ENCODE assay signal across 9 mouse cellular contexts in the genomic region with DNA sequence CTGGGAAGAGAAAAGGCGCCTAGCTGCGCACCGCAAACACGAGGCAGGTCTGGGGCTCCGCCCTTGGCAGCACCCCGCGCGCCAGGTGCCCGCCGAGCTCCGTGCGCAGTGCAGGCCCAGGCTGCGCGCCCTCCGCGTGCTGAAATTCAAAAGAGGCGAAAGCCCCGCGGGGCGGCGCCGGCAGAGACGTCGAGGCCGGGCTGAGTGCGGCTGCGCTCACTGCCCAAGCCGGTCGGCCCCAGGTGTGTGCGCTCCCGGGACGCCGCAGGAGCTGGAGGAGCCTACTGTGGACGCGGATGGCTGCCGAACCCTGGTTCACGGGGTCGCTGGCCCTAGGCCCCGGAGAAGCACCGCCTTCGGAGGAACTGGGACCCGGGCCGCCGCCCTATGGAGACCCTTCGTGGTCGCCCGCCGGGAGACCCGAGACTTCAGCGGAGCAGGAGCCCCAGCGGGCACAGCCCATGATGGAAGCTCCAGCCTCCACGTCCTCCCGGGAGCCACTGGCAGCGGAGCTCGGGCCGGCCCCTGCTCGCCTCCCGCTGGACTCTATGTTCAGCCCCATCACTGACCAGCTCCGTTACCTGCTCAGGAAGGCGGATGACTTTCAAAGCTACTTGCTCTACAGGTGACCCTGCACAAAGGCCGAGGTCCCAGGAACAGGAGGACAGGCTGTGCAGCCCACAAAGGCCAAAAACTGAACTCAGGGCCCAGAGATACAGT. TPM values are rescaled to one million over a fixed set of nuclear protein-coding genes. Genes with fewer than 3 reads are reported as not detected.
A peak's percentile ranks its signal among the peaks of the same experiment; 100 is the strongest.
DNase-seq lines count a peak whose midpoint lies in the region; ATAC-seq lines count a peak whose summit lies in the region.
"Had no signal": no experiment of that assay in that cellular context is flagged by ENCODE, and none has a peak within 500 bp of the region (broad histone marks: within the 10 kb centered on the region; RNA-seq: fewer than 3 reads in every experiment).

Gene 1700067K01Rik (plus strand): TSS at position 222 of the 720 bp plus-strand sequence.

- no peak for DNase-seq in kidney, adult 11 months
- DNase-seq in embryonic facial prominence, embryonic 14.5 days (ENCODE audit: low spot score), result no peak
- no peak for DNase-seq in spleen, adult 12 weeks (ENCODE audit: low spot score)
- no peak for DNase-seq in right cerebral cortex, postnatal 36 days (ENCODE audit: low spot score in 2 of 2)
- no peak for DNase-seq in adrenal gland, adult 8-10 months
- DNase-seq: embryo, embryonic 11 days had no signal

- peak within 1 kb of the TSS; percentile 11 for H3K4me3 ChIP-seq in kidney, embryonic 15.5 days (replicated peaks)
- no peak within 1 kb of the TSS for H3K4me3 ChIP-seq in embryonic facial prominence, embryonic 14.5 days (ENCODE audit: low read depth, low read length)
- no peak within 1 kb of the TSS for H3K4me3 ChIP-seq in hindbrain, embryonic 16.5 days (ENCODE audit: low read length)
- H3K4me3 ChIP-seq in neural tube, embryonic 12.5 days, result peak within 1 kb of the TSS; percentile 11; the same call in 1 of the 2 replicates

- peaks cover 50% of the 10 kb centered on the region for H3K4me1 ChIP-seq in kidney, embryonic 15.5 days
- H3K4me1 ChIP-seq in embryonic facial prominence, embryonic 14.5 days (ENCODE audit: control insufficient read depth, insufficient read depth, low read length), result peaks cover 15% of the 10 kb centered on the region
- peaks cover 29% of the 10 kb centered on the region for H3K4me1 ChIP-seq in hindbrain, embryonic 16.5 days (ENCODE audit: control insufficient read depth, insufficient read depth, low read depth, low read length)
- peaks cover 29% of the 10 kb centered on the region for H3K4me1 ChIP-seq in neural tube, embryonic 12.5 days

- peaks cover 36% of the 10 kb centered on the region for H3K36me3 ChIP-seq in kidney, embryonic 15.5 days
- H3K36me3 ChIP-seq in embryonic facial prominence, embryonic 14.5 days (ENCODE audit: control insufficient read depth, insufficient read depth, low read length), result peaks cover 37% of the 10 kb centered on the region
- no peaks in the 10 kb centered on the region; the same call in 1 of the 2 replicates for H3K36me3 ChIP-seq in hindbrain, embryonic 16.5 days (ENCODE audit: control insufficient read depth, insufficient read depth, low read length)
- H3K36me3 ChIP-seq in neural tube, embryonic 12.5 days, result peaks cover 25% of the 10 kb centered on the region

- H3K9ac ChIP-seq in kidney, embryonic 15.5 days, result no peak within 1 kb of the TSS
- H3K9ac ChIP-seq in embryonic facial prominence, embryonic 14.5 days (ENCODE audit: low read depth, low read length), result peak within 1 kb of the TSS; percentile 25; the same call in 1 of the 2 replicates
- 0 out of 2 replicates have a peak within 1 kb of the TSS, but pooled peaks have one; percentile 4 for H3K9ac ChIP-seq in hindbrain, embryonic 16.5 days (ENCODE audit: low read depth, low read length)
- peak within 1 kb of the TSS; percentile 35; the same call in 1 of the 2 replicates for H3K9ac ChIP-seq in neural tube, embryonic 12.5 days

- peak within 1 kb of the TSS; percentile 44 for H3K4me2 ChIP-seq in kidney, embryonic 15.5 days
- peak within 1 kb of the TSS; percentile 36 for H3K4me2 ChIP-seq in embryonic facial prominence, embryonic 14.5 days (ENCODE audit: low read depth, low read length)
- peak within 1 kb of the TSS; percentile 22; the same call in 1 of the 2 replicates for H3K4me2 ChIP-seq in hindbrain, embryonic 16.5 days (ENCODE audit: low read length)
- H3K4me2 ChIP-seq in neural tube, embryonic 12.5 days (replicated peaks), result peak within 1 kb of the TSS; percentile 45

- peaks cover 6% of the 10 kb centered on the region; the same call in 1 of the 2 replicates for H3K27me3 ChIP-seq in kidney, embryonic 15.5 days
- H3K27me3 ChIP-seq in embryonic facial prominence, embryonic 14.5 days (replicated peaks; ENCODE audit: control insufficient read depth, insufficient read depth, low read length), result no peaks in the 10 kb centered on the region
- no peaks in the 10 kb centered on the region; the same call in 1 of the 2 replicates for H3K27me3 ChIP-seq in hindbrain, embryonic 16.5 days (replicated peaks; ENCODE audit: control insufficient read depth, insufficient read depth, low read length)
- H3K27me3 ChIP-seq in neural tube, embryonic 12.5 days (replicated peaks), result peaks cover 25% of the 10 kb centered on the region

- no peak for ATAC-seq in kidney, embryonic 15.5 days (replicated peaks; ENCODE audit: low FRiP score)
- no peak for ATAC-seq in embryonic facial prominence, embryonic 14.5 days (ENCODE audit: low read depth)
- no peak for ATAC-seq in hindbrain, embryonic 16.5 days
- no peak for ATAC-seq in neural tube, embryonic 12.5 days (ENCODE audit: low FRiP score, low read depth)

- H3K9me3 ChIP-seq in kidney, embryonic 15.5 days (replicated peaks), result no peaks in the 10 kb centered on the region
- no peaks in the 10 kb centered on the region for H3K9me3 ChIP-seq in embryonic facial prominence, embryonic 14.5 days (ENCODE audit: control insufficient read depth, low read length)
- no peaks in the 10 kb centered on the region for H3K9me3 ChIP-seq in hindbrain, embryonic 16.5 days (ENCODE audit: control insufficient read depth, low read length)
- no peaks in the 10 kb centered on the region for H3K9me3 ChIP-seq in neural tube, embryonic 12.5 days

- WGBS in kidney, embryonic 15.5 days, result 33% methylated on average over 61 of the region's 61 CpGs
- whole genome bisulfite sequencing in embryonic facial prominence, embryonic 14.5 days, result 34% methylated on average over 36 of the region's 61 CpGs
- WGBS in hindbrain, embryonic 16.5 days, result 21% methylated on average over 60 of the region's 61 CpGs
- WGBS in neural tube, embryonic 12.5 days, result 14% methylated on average over 61 of the region's 61 CpGs

- no peak within 1 kb of the TSS for H3K27ac ChIP-seq in kidney, embryonic 15.5 days
- no peak within 1 kb of the TSS for H3K27ac ChIP-seq in embryonic facial prominence, embryonic 14.5 days (replicated peaks; ENCODE audit: low read depth, low read length)
- H3K27ac ChIP-seq in hindbrain, embryonic 16.5 days (ENCODE audit: low read depth, low read length), result no peak within 1 kb of the TSS
- H3K27ac ChIP-seq in neural tube, embryonic 12.5 days, result no peak within 1 kb of the TSS

RNA-seq across cellular contexts. Expression of gene 1700067K01Rik, which starts in this region (rescaled TPM):
- 1.2 and 1.3 TPM in 2 replicates for polyA plus RNA-seq in kidney, embryonic 15.5 days (2015; fragmentation: Nextera tagmentation; extraction: Ambion mirVana)
- polyA plus RNA-seq in embryonic facial prominence, embryonic 14.5 days (2014; fragmentation: Nextera tagmentation; extraction: Ambion mirVana), result 0.77 and 1.1 TPM in 2 replicates
- 0.90 and 0.94 TPM in 2 replicates for polyA plus RNA-seq in hindbrain, embryonic 16.5 days (2015; fragmentation: Nextera tagmentation; extraction: Ambion mirVana)
- polyA plus RNA-seq in neural tube, embryonic 12.5 days (2016; fragmentation: Nextera tagmentation; extraction: Ambion mirVana), result 0.83 and 0.95 TPM in 2 replicates
- under 1 TPM in 2 of 4 experiments, not detected in 2; 0.49 TPM for total RNA-seq in adrenal gland, adult 8-10 months (2022)

Comparison
In these comparisons a context has a peak if more than half of its experiments do, and no peak if none do; other contexts are left out.
1. H3K4me3 ChIP-seq: peak in kidney, embryonic 15.5 days (single experiment) and neural tube, embryonic 12.5 days (single experiment); none in embryonic facial prominence, embryonic 14.5 days (single experiment) and hindbrain, embryonic 16.5 days (single experiment).
2. Peak in every context shown above with its lines, with median percentiles within 50 percentile points of each other: H3K4me2 ChIP-seq.